Mouse (Mus musculus): ENCODE results near the gene Syt2. TPM values are rescaled to one million over a fixed set of nuclear protein-coding genes. Genes with fewer than 3 reads are reported as not detected.

The Syt2 gene
- total RNA-seq, 2 experiments from 2014 or later, result not detected

DNA sequence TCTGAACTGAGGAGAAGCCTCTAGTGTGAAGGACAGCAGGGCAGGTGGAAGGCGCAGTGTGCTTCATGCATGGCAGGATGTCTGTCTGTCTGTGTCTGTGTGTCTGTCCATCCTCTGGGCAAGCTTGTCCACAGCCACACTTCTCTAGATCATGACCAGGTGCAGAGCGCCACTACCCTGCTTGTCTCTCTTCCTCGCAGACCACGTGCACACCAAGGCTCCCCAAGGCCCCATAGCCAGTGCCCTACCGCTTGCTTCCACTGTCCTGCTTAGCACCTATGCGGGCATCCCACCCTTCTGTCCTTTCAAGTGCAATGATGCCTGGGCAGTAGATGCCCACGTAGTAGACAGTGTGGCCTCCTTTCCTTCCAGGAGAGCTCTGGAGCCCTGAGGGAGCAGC, 80.0 kb downstream of the Syt2 start:
- no peak for ATAC-seq (replicated peaks; ENCODE audit: low FRiP score, poor library complexity, severe bottlenecking)

- no peak for ATAC-seq (replicated peaks; ENCODE audit: low FRiP score, poor library complexity, severe bottlenecking)
These were observed 80.8 kb downstream of the Syt2 start for GRCm38 (mm10) chr1:134727256-134727655.

DNA sequence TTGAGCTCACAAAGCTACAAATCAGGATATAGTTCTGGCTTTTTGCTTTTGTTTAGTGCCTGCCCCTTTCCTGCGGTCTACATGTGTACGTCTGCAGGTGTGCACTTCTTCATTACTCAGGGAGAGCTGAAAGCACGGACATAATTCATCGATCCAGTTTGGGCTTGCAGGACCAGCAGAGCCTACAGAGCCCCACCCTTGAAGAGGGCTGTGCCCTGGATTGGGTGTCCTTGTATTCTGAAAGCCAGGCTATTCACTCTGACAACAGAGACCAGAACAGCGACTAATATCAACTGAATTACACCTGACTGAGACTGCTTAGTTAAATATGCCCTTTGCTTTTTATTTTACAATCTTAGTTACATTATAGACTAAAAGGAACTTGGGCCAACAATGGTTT, 87.2 kb downstream of the Syt2 start:
- no peak for ATAC-seq (replicated peaks; ENCODE audit: low FRiP score, poor library complexity, severe bottlenecking)

DNA sequence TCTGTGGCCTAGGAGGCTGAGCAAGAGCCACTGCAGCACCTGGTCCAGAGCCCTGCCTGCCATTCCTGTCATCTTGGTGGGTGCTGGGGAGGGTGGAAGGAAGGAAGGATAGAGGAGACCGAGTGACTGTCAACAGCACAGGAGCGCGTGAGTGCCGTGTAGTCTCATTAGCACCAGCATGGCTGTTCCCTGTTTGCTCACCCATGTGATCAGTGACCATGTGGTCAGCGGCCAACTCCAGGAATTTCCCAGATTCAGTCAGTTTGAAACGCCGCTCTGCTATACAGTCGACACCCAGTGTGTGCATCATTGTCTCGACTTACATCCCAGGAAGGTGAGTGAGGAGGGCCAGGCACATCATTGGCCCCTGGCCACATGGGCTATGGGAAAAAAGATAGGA, 91.0 kb downstream of the Syt2 start:
- no peak for ATAC-seq (replicated peaks; ENCODE audit: low FRiP score, poor library complexity, severe bottlenecking)

DNA sequence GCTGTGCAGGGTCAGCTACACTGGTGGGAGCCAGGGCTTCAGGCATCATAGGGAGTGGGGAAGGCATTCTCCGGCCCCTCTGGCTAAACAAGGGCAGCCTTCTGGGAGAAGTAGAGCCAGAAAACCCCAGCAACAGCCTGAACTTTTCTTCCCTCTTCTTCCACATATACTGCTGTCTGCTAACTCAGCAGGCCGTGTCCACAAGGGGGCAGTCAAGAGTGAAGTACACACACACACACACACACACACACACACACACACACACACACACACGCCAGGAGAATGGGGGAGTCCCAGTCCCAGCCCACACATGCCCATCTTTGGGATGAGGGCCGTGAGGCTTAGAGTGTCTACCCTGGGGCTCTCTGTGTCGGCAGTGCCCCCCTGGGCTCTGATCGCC, 95.0 kb downstream of the Syt2 start:
- no peak for ATAC-seq (replicated peaks; ENCODE audit: low FRiP score, poor library complexity, severe bottlenecking)

DNA sequence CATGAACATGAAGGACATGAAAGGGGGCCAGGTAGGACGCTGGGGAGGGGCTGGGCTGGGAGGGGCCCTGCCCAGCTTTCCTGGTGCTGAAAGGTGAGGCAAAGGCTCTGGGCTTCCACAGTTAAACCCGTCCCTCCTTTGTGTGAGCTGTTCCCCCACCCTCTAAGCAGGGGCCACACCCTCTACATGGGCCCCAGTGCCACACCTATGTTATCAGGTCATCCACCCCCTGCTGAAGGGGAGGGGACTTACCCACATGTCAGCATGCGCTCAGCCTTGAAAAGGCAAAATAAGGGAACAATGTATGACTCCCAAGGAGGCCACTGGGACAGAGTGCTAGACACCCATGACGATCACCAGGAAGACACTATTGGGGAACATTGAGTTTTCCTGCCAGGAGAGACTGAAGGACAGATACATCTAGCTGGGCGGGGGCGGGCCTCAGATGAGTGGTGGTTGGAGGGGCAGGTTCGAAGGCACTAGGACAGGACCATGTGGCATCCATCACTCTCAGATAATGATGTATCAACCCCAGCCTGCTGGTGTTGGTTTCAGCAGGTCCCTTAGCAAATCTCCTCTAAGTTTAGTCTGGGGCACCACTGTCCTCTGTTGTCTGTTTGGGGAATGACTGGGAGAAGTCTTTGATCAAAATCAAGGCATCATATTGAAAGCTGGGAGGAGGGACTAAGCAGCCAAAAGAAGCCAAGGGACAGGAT, 95.6 kb downstream of the Syt2 start:
- ATAC-seq (replicated peaks; ENCODE audit: low FRiP score, poor library complexity, severe bottlenecking), result peak; percentile 59

DNA sequence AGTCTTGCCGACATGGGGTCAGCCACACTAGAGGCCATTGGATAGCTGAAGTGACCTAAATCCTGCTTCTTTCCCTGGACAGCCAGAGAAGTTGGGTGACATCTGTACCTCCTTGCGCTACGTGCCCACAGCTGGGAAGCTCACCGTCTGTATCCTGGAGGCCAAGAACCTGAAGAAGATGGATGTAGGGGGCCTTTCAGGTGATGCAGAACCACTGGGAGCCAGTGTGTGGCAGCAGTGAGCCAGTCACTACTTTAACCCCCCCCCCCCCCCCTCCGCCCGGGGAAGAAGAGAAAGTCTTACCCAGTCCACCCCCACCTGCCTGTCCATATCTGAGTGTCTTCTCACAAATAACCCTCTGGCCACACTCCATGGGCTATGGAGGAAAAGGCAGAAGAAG, 99.2 kb downstream of the Syt2 start:
- ATAC-seq (replicated peaks; ENCODE audit: low FRiP score, poor library complexity, severe bottlenecking), result no peak

GRCm38 (mm10) chr1:134747236-134748174, 101.0 kb downstream of the Syt2 start:
- ATAC-seq (replicated peaks; ENCODE audit: low FRiP score, poor library complexity, severe bottlenecking), result peak; percentile 76

DNA sequence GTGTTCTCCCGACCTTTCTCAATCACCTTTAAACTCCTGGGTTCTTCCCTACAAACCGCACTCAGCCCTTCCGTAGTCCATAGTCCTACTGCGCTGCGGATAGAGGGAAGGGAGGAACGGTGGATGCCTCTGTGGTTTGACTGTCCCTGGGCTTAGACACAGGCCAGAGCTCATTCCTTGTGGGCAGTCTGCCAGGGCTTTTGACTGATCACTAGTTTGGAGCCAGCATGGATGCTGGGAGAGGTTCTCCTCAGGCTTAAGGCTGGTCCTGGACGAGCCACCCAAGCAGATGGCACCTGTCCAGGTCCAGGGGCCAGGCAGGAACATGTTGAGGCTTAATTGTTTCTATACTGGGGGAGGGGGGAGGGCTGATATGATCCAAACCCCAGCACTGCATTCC, 103.4 kb downstream of the Syt2 start:
- ATAC-seq (replicated peaks; ENCODE audit: low FRiP score, poor library complexity, severe bottlenecking), result no peak

GRCm38 (mm10) chr1:134752447-134752846, 106.0 kb downstream of the Syt2 start:
- no peak for ATAC-seq (replicated peaks; ENCODE audit: low FRiP score, poor library complexity, severe bottlenecking)

DNA sequence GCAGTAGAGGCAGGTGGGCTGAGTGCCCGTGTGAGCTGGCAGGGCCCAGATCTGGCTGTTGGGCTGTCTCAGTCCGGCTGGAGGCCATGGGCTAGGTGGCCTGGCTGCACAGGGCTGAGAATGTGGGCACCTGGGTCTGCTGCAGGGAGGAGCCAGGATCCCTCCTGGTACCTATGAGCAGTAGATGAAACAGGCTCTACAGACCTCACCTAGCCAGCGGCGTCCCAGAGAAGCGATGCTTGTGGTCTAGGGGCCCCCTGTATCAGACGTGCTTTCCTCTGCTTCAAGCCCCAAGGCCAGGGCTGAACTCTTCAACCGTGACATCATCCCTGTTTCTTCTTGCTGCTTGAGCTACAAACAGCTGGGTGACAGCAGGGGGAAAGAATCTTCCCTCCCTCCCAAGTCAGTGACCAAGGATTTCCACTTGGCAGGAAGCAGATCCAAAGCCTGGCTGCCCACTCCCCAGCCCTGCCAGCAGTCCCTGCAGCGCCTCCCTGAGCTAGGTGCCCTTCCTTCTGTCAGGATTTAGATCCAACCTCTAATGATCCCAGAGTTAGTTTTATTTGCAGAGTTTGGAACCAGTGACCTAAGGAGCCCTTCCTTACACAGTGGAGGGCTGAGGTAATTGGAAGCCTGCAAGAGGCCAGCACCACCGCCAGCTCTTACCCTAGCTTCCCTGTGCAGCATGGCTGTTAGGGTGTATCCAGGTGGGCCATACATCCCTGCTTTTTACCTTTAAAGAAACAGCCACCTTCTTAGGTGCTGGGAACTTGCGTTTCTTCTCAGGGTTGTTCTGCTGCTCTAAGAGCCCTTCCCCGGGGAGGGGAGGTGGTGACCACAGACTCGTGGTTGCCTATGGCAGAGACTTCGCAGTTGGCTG, 107.5 kb downstream of the Syt2 start:
- no peak for ATAC-seq (replicated peaks; ENCODE audit: low FRiP score, poor library complexity, severe bottlenecking)

- ATAC-seq (replicated peaks; ENCODE audit: low FRiP score, poor library complexity, severe bottlenecking), result no peak
These were observed 108.3 kb downstream of the Syt2 start for GRCm38 (mm10) chr1:134754818-134755217.

DNA sequence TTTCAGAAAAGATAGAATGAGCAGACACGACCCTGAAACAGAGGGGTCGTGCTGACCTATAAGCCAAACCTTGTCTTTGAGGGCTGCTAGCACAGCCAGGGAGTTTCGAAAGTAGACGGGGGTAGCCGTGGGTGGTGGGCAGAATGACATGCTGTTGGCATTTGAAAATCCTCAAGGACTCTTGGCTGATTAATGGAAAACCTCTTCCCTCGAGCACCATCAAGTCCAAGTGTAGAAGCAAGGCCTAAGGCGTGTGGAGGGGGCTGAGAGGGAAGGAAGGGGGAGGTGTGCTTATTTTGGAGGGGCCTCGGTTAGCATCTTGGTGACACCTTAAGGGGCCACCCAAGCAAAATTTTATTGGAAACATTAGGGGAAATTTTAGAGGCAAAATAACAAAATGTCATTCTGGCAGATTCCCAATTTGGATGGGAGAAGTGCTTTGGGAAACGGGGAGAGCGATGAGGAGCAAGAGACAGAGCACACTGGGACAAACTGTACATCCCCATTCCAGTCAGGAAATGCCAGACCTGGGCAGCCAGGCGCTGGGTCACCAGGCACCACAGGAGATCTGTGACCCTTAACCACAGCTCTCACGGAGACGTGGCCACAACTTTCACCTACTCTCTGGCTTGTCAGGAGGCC, 109.2 kb downstream of the Syt2 start:
- no peak for ATAC-seq (replicated peaks; ENCODE audit: low FRiP score, poor library complexity, severe bottlenecking)

- ATAC-seq (replicated peaks; ENCODE audit: low FRiP score, poor library complexity, severe bottlenecking), result no peak
These were observed 109.9 kb downstream of the Syt2 start for GRCm38 (mm10) chr1:134756190-134756873.

DNA sequence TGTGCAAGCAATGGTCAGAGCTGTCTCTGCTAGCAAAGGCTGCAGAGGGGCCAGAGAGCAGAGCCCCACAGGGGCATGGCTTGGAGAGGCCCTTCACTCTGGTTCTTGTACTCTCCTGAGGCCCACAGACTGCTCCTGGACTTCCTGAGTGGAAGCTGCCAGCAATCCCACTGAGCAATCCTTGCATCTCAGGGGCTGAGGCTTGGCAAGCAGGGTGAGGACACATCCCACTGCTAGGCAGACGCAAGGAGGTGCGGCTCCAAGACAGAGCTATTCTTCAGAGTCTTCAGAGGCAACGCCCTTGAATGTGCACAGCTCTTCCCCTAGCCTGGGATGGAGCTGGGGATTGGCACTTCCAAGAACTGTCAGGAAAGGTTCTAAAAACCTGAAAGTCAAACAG, 110.8 kb downstream of the Syt2 start:
- no peak for ATAC-seq (replicated peaks; ENCODE audit: low FRiP score, poor library complexity, severe bottlenecking)

DNA sequence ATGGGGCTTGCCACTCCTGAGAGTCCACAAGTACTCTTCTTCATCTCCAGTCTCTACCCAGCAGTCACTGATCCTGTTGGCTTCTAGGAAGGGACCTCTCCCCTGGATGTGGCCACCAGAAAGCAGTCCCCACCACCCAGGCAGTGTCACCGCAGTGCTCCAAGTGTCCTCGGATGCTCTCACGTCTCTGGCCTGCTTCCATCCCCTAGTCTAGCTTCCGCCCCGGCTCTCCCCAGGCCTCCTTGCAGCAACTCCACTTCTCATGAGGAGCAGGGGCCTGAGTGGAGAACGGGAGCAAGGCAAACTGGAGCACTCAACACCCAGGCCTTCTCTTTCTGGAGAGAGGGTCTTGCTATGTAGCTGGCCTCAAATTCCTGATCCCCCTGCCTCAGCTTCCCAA, 112.7 kb downstream of the Syt2 start:
- no peak for ATAC-seq (replicated peaks; ENCODE audit: low FRiP score, poor library complexity, severe bottlenecking)

GRCm38 (mm10) chr1:134760642-134761041, 114.2 kb downstream of the Syt2 start:
- no peak for ATAC-seq (replicated peaks; ENCODE audit: low FRiP score, poor library complexity, severe bottlenecking)

GRCm38 (mm10) chr1:134761534-134761933, 115.1 kb downstream of the Syt2 start:
- no peak for ATAC-seq (replicated peaks; ENCODE audit: low FRiP score, poor library complexity, severe bottlenecking)

DNA sequence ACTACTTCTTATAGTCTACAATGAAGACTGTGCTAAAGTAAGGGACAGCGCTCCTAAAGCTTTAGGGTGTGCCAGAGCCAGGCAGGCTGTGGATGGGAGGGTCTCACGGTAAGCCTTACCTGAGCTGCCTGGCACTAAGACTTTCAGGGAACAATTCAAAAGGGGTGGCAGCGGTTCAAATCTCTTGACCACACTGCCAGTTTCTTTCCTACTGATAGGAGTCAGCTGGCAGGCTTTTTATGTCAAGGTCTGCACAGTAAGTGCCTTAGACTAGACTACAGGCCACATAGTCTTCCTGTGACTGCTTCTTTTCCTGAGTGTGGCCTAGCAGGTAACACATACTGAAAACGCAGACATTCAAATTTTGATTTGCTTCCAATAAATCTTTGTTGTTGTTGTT, 116.8 kb downstream of the Syt2 start:
- ATAC-seq (replicated peaks; ENCODE audit: low FRiP score, poor library complexity, severe bottlenecking), result no peak
